ENCODE assay signal across 8 mouse cellular contexts in genomic region chr14:34823136-34823535, GRCm38 (mm10). TPM values are rescaled to one million over a fixed set of nuclear protein-coding genes. Genes with fewer than 3 reads are reported as not detected.
A peak's percentile ranks its signal among the peaks of the same experiment; 100 is the strongest.
DNase-seq lines count a peak whose midpoint lies in the region; ATAC-seq and TF ChIP-seq lines count a peak whose summit lies in the region.

No protein-coding gene starts in this region.

- 2% methylated on average over 17 of the region's 17 CpGs for WGBS in forebrain, embryonic 11.5 days
- WGBS in intestine, postnatal 0 days: under 1% methylated on average over 17 of the region's 17 CpGs
- 1% methylated on average over 17 of the region's 17 CpGs for WGBS in neural tube, embryonic 11.5 days

- H3K9ac ChIP-seq in ES-Bruce4 (ENCODE audit: low read depth, poor library complexity, severe bottlenecking): no peak overlapping the region
- H3K9ac ChIP-seq in forebrain, embryonic 11.5 days (ENCODE audit: low read length): peak overlapping the region; percentile 17; the same call in 1 of the 2 replicates
- no peak overlapping the region for H3K9ac ChIP-seq in intestine, postnatal 0 days (ENCODE audit: low read depth, low read length)
- peak overlapping the region; percentile 22 for H3K9ac ChIP-seq in neural tube, embryonic 11.5 days (ENCODE audit: low read length)

- H3K36me3 ChIP-seq in ES-Bruce4 (ENCODE audit: control insufficient read depth, insufficient read depth, low read length, poor library complexity, severe bottlenecking): no peaks in the 10 kb centered on the region
- no peaks in the 10 kb centered on the region for H3K36me3 ChIP-seq in forebrain, embryonic 11.5 days (ENCODE audit: control insufficient read depth, insufficient read depth, low read length)
- no peaks in the 10 kb centered on the region for H3K36me3 ChIP-seq in intestine, postnatal 0 days (ENCODE audit: control insufficient read depth, insufficient read depth)
- H3K36me3 ChIP-seq in neural tube, embryonic 11.5 days (ENCODE audit: control insufficient read depth, insufficient read depth, low read length): no peaks in the 10 kb centered on the region

- H3K27ac ChIP-seq in ES-Bruce4 (ENCODE audit: insufficient read depth, low read length): no peak overlapping the region
- no peak overlapping the region for H3K27ac ChIP-seq in forebrain, embryonic 11.5 days (ENCODE audit: low read depth, low read length)
- no peak overlapping the region for H3K27ac ChIP-seq in intestine, postnatal 0 days (ENCODE audit: low read depth, low read length)
- no peak overlapping the region for H3K27ac ChIP-seq in neural tube, embryonic 11.5 days (ENCODE audit: low read depth, low read length)

- peaks cover 26% of the 10 kb centered on the region for H3K27me3 ChIP-seq in ES-Bruce4 (ENCODE audit: control insufficient read depth, insufficient read depth, low read length, poor library complexity, severe bottlenecking)
- H3K27me3 ChIP-seq in forebrain, embryonic 11.5 days (ENCODE audit: control insufficient read depth, insufficient read depth, low read length): peaks cover 42% of the 10 kb centered on the region
- H3K27me3 ChIP-seq in intestine, postnatal 0 days (replicated peaks; ENCODE audit: control insufficient read depth, insufficient read depth, low read length): peaks cover 55% of the 10 kb centered on the region
- H3K27me3 ChIP-seq in neural tube, embryonic 11.5 days (ENCODE audit: control insufficient read depth, insufficient read depth, low read length): peaks cover 48% of the 10 kb centered on the region

- no peaks in the 10 kb centered on the region for H3K9me3 ChIP-seq in ES-Bruce4 (replicated peaks; ENCODE audit: control insufficient read depth, insufficient read depth, low read length, poor library complexity, severe bottlenecking)
- no peaks in the 10 kb centered on the region for H3K9me3 ChIP-seq in forebrain, embryonic 11.5 days (ENCODE audit: control insufficient read depth, low read length)
- no peaks in the 10 kb centered on the region for H3K9me3 ChIP-seq in intestine, postnatal 0 days (ENCODE audit: control insufficient read depth)
- H3K9me3 ChIP-seq in neural tube, embryonic 11.5 days (ENCODE audit: control insufficient read depth, low read length): no peaks in the 10 kb centered on the region

- H3K4me2 ChIP-seq in forebrain, embryonic 11.5 days (ENCODE audit: low read depth, low read length, severe bottlenecking): peak overlapping the region; percentile 46
- 0 out of 2 replicates have a peak overlapping the region, but pooled peaks have one; percentile 13 for H3K4me2 ChIP-seq in intestine, postnatal 0 days (replicated peaks; ENCODE audit: low read depth)
- H3K4me2 ChIP-seq in neural tube, embryonic 11.5 days (ENCODE audit: low read depth): peak overlapping the region; percentile 44

- no peak for TF ChIP-seq EP300 in ES-Bruce4 (IDR thresholded peaks at IDR 0.05; ENCODE audit: insufficient read depth, low read depth, low read length)

- peak; percentile 59 for DNase-seq in adrenal gland, postnatal 25 days
- DNase-seq in forebrain, embryonic 11.5 days (ENCODE audit: low spot score): peak; percentile 85
- DNase-seq in left cerebral cortex, adult 8-10 months (ENCODE audit: low spot score in 2 of 2): peak; percentile 49 to 64
- peak; percentile 84 for DNase-seq in neural tube, embryonic 11.5 days (ENCODE audit: low spot score)
- no peak for DNase-seq in thymus, postnatal 0 days (ENCODE audit: low spot score)

- no peak for TF ChIP-seq POLR2A in ES-Bruce4 (IDR thresholded peaks at IDR 0.05; ENCODE audit: insufficient read depth, low read length)

- H3K4me3 ChIP-seq in ES-Bruce4 (ENCODE audit: low read depth, low read length): peak overlapping the region; percentile 6
- H3K4me3 ChIP-seq in forebrain, embryonic 11.5 days (ENCODE audit: low read depth, low read length): peak overlapping the region; percentile 17; the same call in 1 of the 2 replicates
- H3K4me3 ChIP-seq in intestine, postnatal 0 days (ENCODE audit: low read depth, low read length): no peak overlapping the region
- peak overlapping the region; percentile 22 for H3K4me3 ChIP-seq in neural tube, embryonic 11.5 days (ENCODE audit: low read depth, low read length)

- no peaks in the 10 kb centered on the region for H3K4me1 ChIP-seq in ES-Bruce4 (ENCODE audit: control insufficient read depth, insufficient read depth, low read length)
- H3K4me1 ChIP-seq in forebrain, embryonic 11.5 days (replicated peaks; ENCODE audit: control insufficient read depth, insufficient read depth, low read length): peaks cover 17% of the 10 kb centered on the region; the same call in 1 of the 2 replicates
- no peaks in the 10 kb centered on the region for H3K4me1 ChIP-seq in intestine, postnatal 0 days (replicated peaks; ENCODE audit: control insufficient read depth, insufficient read depth, low read length)
- peaks cover 5% of the 10 kb centered on the region; the same call in 1 of the 2 replicates for H3K4me1 ChIP-seq in neural tube, embryonic 11.5 days (ENCODE audit: control insufficient read depth, insufficient read depth, low read length)

- ATAC-seq in forebrain, embryonic 11.5 days (replicated peaks; ENCODE audit: low FRiP score): peak; percentile 45
- ATAC-seq in intestine, postnatal 0 days: no peak
- ATAC-seq in neural tube, embryonic 11.5 days (ENCODE audit: insufficient read depth, low FRiP score, low TSS enrichment): peak; percentile 43; the same call in 1 of the 2 replicates
- ATAC-seq in megakaryocyte progenitor cell, adult 5-6 weeks (replicated peaks; ENCODE audit: poor library complexity): no peak

- TF ChIP-seq CTCF in ES-Bruce4 (IDR thresholded peaks at IDR 0.05; ENCODE audit: low read depth, low read length): peak; percentile 76
- peak; percentile 58 for TF ChIP-seq CTCF in intestine, postnatal 0 days (IDR thresholded peaks at IDR 0.05; ENCODE audit: low read depth)

RNA-seq across cellular contexts. Expression of gene Grid1, which starts 3.2 kb away (rescaled TPM):
- 0.24 and 1.3 TPM in 2 replicates for polyA plus RNA-seq in ES-Bruce4 (2011; ENCODE audit: insufficient read depth, insufficient read length, low read depth, missing spikeins)
- 0.43 and 0.73 TPM in 2 replicates for total RNA-seq in adrenal gland, postnatal 25 days (2021)
- 0.36 and 0.72 TPM in 2 replicates for polyA plus RNA-seq in forebrain, embryonic 11.5 days (2014; fragmentation: Nextera tagmentation; extraction: Ambion mirVana)
- 0.12 TPM in 2 replicates for polyA plus RNA-seq in intestine, postnatal 0 days (2015; fragmentation: Nextera tagmentation; extraction: Ambion mirVana)
- 10 to 100 TPM; 50.4 to 57.7 (median 53.6) TPM for total RNA-seq in left cerebral cortex, adult 8-10 months (2022)
- polyA plus RNA-seq in neural tube, embryonic 11.5 days (2014; fragmentation: Nextera tagmentation; extraction: Ambion mirVana): 0.91 and 1.7 TPM in 2 replicates
- polyA plus RNA-seq in thymus, postnatal 0 days (2015; fragmentation: Nextera tagmentation; extraction: Ambion mirVana): 0.05 and 0.08 TPM in 2 replicates
- total RNA-seq in megakaryocyte progenitor cell, adult 5-6 weeks (2015): not detected in 2 replicates
- total RNA-seq in megakaryocyte progenitor cell, adult 5-6 weeks (2017): not detected in 2 replicates

Comparison
In these comparisons a context has a peak if more than half of its experiments do, and no peak if none do; other contexts are left out.
1. H3K9ac ChIP-seq: peak in forebrain, embryonic 11.5 days (single experiment) and neural tube, embryonic 11.5 days (single experiment); none in ES-Bruce4 (single experiment) and intestine, postnatal 0 days (single experiment).
2. ATAC-seq: peak in forebrain, embryonic 11.5 days (single experiment) and neural tube, embryonic 11.5 days (single experiment); none in intestine, postnatal 0 days (single experiment) and megakaryocyte progenitor cell, adult 5-6 weeks (single experiment).
3. Peak in every context shown above with its lines, with median percentiles within 50 percentile points of each other: H3K4me2 ChIP-seq.